Mouse (Mus musculus) liver, embryonic 14.5 days (tissue): ENCODE results near the gene Rara.

Experiments
- CTCF ChIP-seq: IDR thresholded peaks from 2 replicates; pipeline ENCODE4 v1.5.1; 2016; ENCODE audit warnings: antibody characterized with exemption, low read depth, control low read depth
- EP300 ChIP-seq: IDR thresholded peaks from 2 replicates; pipeline ENCODE4 v1.6.1; 2016; ENCODE audit warnings: antibody characterized with exemption, low read depth

- TF ChIP-seq CTCF: no peak
- no peak for TF ChIP-seq EP300
Measured at GRCm38 (mm10) chr11:98934367-98934766, 6.7 kb downstream of the Rara start.
